Mouse (Mus musculus): ENCODE results near the gene Uba5. TPM values are rescaled to one million over a fixed set of nuclear protein-coding genes. Genes with fewer than 3 reads are reported as not detected.

Uba5 gene
- polyA plus RNA-seq, 1 experiment from 2014 or later: 43.7 TPM

DNA sequence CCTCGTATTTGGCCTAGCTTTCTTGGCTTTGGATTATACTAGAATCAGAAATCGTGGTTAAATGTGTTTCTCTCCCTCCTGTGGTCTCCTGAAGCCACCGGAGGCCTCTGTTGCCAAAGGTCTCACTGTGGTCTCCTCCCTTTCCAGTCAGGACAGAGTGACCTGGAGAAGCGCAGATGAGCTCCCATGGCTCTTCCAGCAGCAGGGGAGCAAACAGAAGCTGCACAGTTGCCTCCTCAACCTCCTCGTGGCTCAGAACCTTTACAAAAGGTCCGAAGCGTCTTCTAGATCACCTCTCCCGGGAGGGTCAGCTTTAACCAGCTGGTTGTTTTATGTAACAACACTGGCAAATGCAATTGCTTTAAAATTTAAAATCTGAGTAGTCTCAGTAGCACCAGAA is 28.7 kb downstream of the Uba5 start:
- H3K4me1 ChIP-seq (replicated peaks; ENCODE audit: insufficient read depth, low read length): no peaks in the 10 kb centered on the region
- peaks cover 29% of the 10 kb centered on the region; the same call in 1 of the 2 replicates for H3K36me3 ChIP-seq (ENCODE audit: insufficient read depth, low read length)
- no peak overlapping the region for H3K27ac ChIP-seq
- H3K9me3 ChIP-seq (replicated peaks; ENCODE audit: low read length): no peaks in the 10 kb centered on the region
- H3K4me2 ChIP-seq (ENCODE audit: low read length): no peak overlapping the region
- WGBS: 83% methylated on average over 8 of the region's 8 CpGs
- DNase-seq (ENCODE audit: low spot score) (no peak), ATAC-seq (replicated peaks; ENCODE audit: low FRiP score, low read depth) (no peak)
- H3K27me3 ChIP-seq (ENCODE audit: insufficient read depth, low read length): no peaks in the 10 kb centered on the region
- no peak overlapping the region for H3K9ac ChIP-seq (ENCODE audit: low read depth, low read length)
- no peak for TF ChIP-seq CTCF (IDR thresholded peaks at IDR 0.05; ENCODE audit: low read depth)
- no peak overlapping the region for H3K4me3 ChIP-seq (replicated peaks; ENCODE audit: low read depth, low read length)

DNA sequence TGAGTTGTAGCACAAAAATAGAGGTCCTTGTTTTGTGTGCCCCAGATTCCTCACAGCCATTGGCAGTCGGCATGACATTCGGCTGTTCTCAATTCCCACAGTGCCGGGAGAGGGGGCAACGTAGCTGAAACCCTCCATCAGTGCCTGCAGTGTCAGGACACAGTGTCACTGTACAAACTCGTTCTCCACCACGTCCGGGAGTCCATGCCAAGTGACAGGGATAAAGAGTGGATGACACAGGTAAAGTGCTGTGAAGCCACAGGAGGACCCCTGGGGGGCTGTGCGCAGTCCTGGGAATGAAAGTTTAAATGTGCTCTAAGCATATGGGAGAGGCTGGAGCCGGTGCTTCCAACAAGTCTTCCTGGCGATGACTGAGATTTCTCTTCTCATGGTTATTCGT is 33.1 kb downstream of the Uba5 start:
- H3K27ac ChIP-seq: no peak overlapping the region
- no peak overlapping the region for H3K4me2 ChIP-seq (ENCODE audit: low read length)
- H3K27me3 ChIP-seq (ENCODE audit: insufficient read depth, low read length): no peaks in the 10 kb centered on the region
- no peak for DNase-seq (ENCODE audit: low spot score)
- H3K4me1 ChIP-seq (replicated peaks; ENCODE audit: insufficient read depth, low read length): no peaks in the 10 kb centered on the region
- H3K9ac ChIP-seq (ENCODE audit: low read depth, low read length): no peak overlapping the region
- 85% methylated on average over 11 of the region's 11 CpGs for WGBS
- no peak overlapping the region for H3K4me3 ChIP-seq (replicated peaks; ENCODE audit: low read depth, low read length)
- H3K9me3 ChIP-seq (replicated peaks; ENCODE audit: low read length): no peaks in the 10 kb centered on the region
- TF ChIP-seq CTCF (IDR thresholded peaks at IDR 0.05; ENCODE audit: low read depth): no peak
- ATAC-seq (replicated peaks; ENCODE audit: low FRiP score, low read depth): no peak
- peaks cover 17% of the 10 kb centered on the region for H3K36me3 ChIP-seq (ENCODE audit: insufficient read depth, low read length)

DNA sequence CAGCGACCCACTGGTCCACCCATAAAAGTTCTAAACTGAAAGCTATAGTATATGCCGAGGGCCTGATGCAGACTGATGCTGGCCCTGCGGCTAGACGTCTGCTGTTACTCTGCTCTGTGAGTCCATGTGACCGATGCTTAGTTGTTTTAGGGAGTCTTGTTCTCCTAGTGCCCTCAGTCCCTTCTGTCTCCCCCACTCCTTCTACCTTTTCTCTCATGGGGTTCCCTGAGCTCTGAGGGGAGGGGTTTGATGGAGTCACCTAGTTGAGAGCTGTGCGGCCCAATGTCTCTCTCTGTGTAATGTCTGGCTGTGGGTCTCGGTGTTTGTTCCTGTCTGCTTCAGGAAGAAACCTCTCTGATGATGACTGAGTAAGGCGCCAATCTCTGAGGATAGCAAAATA is 35.7 kb downstream of the Uba5 start:
- no peak overlapping the region for H3K9ac ChIP-seq (ENCODE audit: low read depth, low read length)
- ATAC-seq (replicated peaks; ENCODE audit: low FRiP score, low read depth) (no peak), DNase-seq (ENCODE audit: low spot score) (no peak)
- H3K9me3 ChIP-seq (replicated peaks; ENCODE audit: low read length): no peaks in the 10 kb centered on the region
- H3K4me1 ChIP-seq (replicated peaks; ENCODE audit: insufficient read depth, low read length): no peaks in the 10 kb centered on the region
- WGBS: 98% methylated on average over 8 of the region's 8 CpGs
- peaks cover 19% of the 10 kb centered on the region for H3K36me3 ChIP-seq (ENCODE audit: insufficient read depth, low read length)
- H3K27me3 ChIP-seq (ENCODE audit: insufficient read depth, low read length): no peaks in the 10 kb centered on the region
- no peak overlapping the region for H3K4me2 ChIP-seq (ENCODE audit: low read length)
- no peak overlapping the region for H3K4me3 ChIP-seq (replicated peaks; ENCODE audit: low read depth, low read length)
- H3K27ac ChIP-seq: no peak overlapping the region
- no peak for TF ChIP-seq CTCF (IDR thresholded peaks at IDR 0.05; ENCODE audit: low read depth)

DNA sequence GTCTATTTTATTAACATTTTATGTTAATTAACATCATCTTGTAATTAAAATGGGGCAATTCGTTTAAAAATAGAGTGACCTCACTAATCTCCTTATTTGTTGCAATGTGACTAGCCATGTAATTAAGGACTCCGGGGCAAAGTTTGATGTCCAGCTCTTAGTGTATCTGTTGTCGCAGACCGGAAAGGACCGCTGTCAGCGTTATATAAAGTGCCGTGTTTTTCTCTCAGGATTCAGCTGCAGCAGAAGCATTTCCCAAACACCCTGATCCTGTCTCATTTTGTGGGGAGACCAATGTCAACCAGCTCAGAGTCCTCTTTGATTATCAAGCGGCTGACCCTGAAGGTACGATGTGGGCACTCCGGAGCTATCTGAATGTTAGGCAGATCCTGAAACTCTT is 41.9 kb downstream of the Uba5 start:
- Histone ChIP-seq H3K27me3 (ENCODE audit: insufficient read depth, low read length) (no peaks in the 10 kb centered on the region), H3K36me3 (ENCODE audit: insufficient read depth, low read length) (peaks cover 28% of the 10 kb centered on the region), H3K9ac (ENCODE audit: low read depth, low read length) (no peak overlapping the region), H3K4me3 (replicated peaks; ENCODE audit: low read depth, low read length) (no peak overlapping the region), H3K4me2 (ENCODE audit: low read length) (no peak overlapping the region), H3K27ac (no peak overlapping the region), H3K4me1 (replicated peaks; ENCODE audit: insufficient read depth, low read length) (no peaks in the 10 kb centered on the region), H3K9me3 (replicated peaks; ENCODE audit: low read length) (no peaks in the 10 kb centered on the region)
- no peak for DNase-seq (ENCODE audit: low spot score)
- no peak for ATAC-seq (replicated peaks; ENCODE audit: low FRiP score, low read depth)
- TF ChIP-seq CTCF (IDR thresholded peaks at IDR 0.05; ENCODE audit: low read depth): no peak
- 93% methylated on average over 10 of the region's 10 CpGs for WGBS

DNA sequence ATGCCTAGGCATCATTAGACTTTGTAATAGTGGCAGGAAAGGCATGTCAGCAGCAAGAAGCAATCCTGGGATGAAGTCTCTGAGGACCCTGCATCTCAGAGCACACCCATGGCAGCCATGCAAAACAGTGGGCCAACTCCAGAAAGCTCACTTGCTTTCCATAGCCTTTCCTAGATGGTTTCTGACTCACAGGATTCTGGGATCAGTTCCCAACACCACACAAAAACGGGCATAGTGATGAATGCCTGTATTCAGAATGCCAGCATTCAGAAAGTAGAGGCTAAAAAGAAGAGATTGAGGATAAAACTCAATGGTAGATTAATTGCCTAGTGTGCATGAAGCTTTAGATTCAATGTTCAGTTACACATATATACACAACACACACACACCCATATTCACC is 48.4 kb downstream of the Uba5 start:
- Histone ChIP-seq H3K9ac (ENCODE audit: low read depth, low read length) (no peak overlapping the region), H3K4me1 (replicated peaks; ENCODE audit: insufficient read depth, low read length) (no peaks in the 10 kb centered on the region), H3K27ac (no peak overlapping the region), H3K4me3 (replicated peaks; ENCODE audit: low read depth, low read length) (no peak overlapping the region), H3K4me2 (ENCODE audit: low read length) (no peak overlapping the region), H3K27me3 (ENCODE audit: insufficient read depth, low read length) (no peaks in the 10 kb centered on the region), H3K36me3 (ENCODE audit: insufficient read depth, low read length) (peaks cover 17% of the 10 kb centered on the region), H3K9me3 (replicated peaks; ENCODE audit: low read length) (no peaks in the 10 kb centered on the region)
- TF ChIP-seq CTCF (IDR thresholded peaks at IDR 0.05; ENCODE audit: low read depth): no peak
- DNase-seq (ENCODE audit: low spot score) (no peak), ATAC-seq (replicated peaks; ENCODE audit: low FRiP score, low read depth) (no peak)
- 75% methylated on average over 1 of the region's 1 CpGs for WGBS

DNA sequence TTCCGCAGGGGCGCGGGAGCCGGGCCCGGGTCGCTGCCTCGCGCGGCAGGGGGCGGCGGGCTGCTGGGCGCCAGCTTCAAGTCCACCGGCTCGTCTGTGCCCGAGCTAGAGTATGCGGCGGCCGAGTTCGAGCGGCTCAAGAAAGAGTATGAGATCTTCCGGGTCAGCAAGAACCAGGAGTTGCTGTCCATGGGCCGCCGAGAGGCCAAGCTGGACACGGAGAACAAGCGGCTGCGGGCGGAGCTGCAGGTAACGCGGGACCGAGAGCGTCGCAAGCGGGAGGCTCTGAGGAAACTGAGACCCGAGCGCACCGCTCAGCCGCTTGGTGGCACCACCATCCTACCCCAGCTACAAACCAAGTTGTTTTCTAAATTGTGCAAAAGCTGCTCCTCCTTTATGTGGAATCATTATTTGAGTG is 60.0 kb downstream of the Uba5 start:
- peak; percentile 35 for ATAC-seq (replicated peaks; ENCODE audit: low FRiP score, low read depth)
- 1% methylated on average over 37 of the region's 37 CpGs for WGBS
- H3K27ac ChIP-seq: peak overlapping the region; percentile 86
- peak; percentile 86 for DNase-seq (ENCODE audit: low spot score)
- H3K4me2 ChIP-seq (ENCODE audit: low read length): peak overlapping the region; percentile 71
- peak; percentile 69 for TF ChIP-seq CTCF (IDR thresholded peaks at IDR 0.05; ENCODE audit: low read depth)
- peak overlapping the region; percentile 72 for H3K9ac ChIP-seq (ENCODE audit: low read depth, low read length)
- no peaks in the 10 kb centered on the region for H3K27me3 ChIP-seq (ENCODE audit: insufficient read depth, low read length)
- H3K36me3 ChIP-seq (ENCODE audit: insufficient read depth, low read length): 0 out of 2 replicates have a peak, but pooled peaks cover 8% of the 10 kb centered on the region
- H3K9me3 ChIP-seq (replicated peaks; ENCODE audit: low read length): no peaks in the 10 kb centered on the region
- H3K4me3 ChIP-seq (replicated peaks; ENCODE audit: low read depth, low read length): peak overlapping the region; percentile 64
- H3K4me1 ChIP-seq (replicated peaks; ENCODE audit: insufficient read depth, low read length): peaks cover 3% of the 10 kb centered on the region; the same call in 1 of the 2 replicates
